Mouse (Mus musculus): ENCODE results near the gene Ociad2.

GRCm38 (mm10) chr5:73314654-73315053, 26.2 kb downstream of the Ociad2 start:
- TF ChIP-seq EP300 (IDR thresholded peaks at IDR 0.05; ENCODE audit: low read depth) (no peak), CTCF (IDR thresholded peaks at IDR 0.05; ENCODE audit: low read depth) (no peak)
